Mouse (Mus musculus) stomach, postnatal 0 days (tissue): ENCODE measurements around the gene Hes6. TPM values are rescaled to one million over a fixed set of nuclear protein-coding genes. Genes with fewer than 3 reads are reported as not detected.

Source experiments
- ATAC-seq: fragments of 200-750 bp; cut with Nextera tagmentation; 2 replicates; pipeline ENCODE4 v1.8.0; 2017; ENCODE audit not compliant: low FRiP score, low TSS enrichment
- DNase-seq: peaks from one replicate; pipeline ENCODE4 v3.0.0-alpha.2; 2016; ENCODE audit warnings: low spot score
- H3K27ac ChIP-seq: fragments of 300-500 bp; sonication (generic); replicated peaks from 2 replicates; pipeline ENCODE4 v1.5.1; 2014; ENCODE audit warnings: mild to moderate bottlenecking, control low read depth
- H3K27me3 ChIP-seq: fragments of 300-500 bp; sonication (generic); 2 replicates; pipeline ENCODE4 v1.6.1; 2014; ENCODE audit warnings: low read length; ENCODE audit not compliant: control insufficient read depth, insufficient read depth
- H3K36me3 ChIP-seq: fragments of 300-500 bp; sonication (generic); 2 replicates; pipeline ENCODE4 v1.6.1; 2014; ENCODE audit warnings: low read length, mixed read lengths; ENCODE audit not compliant: control insufficient read depth, insufficient read depth
- H3K4me1 ChIP-seq: fragments of 300-500 bp; sonication (generic); replicated peaks from 2 replicates; pipeline ENCODE4 v1.6.1; 2014; ENCODE audit warnings: antibody characterized with exemption; ENCODE audit not compliant: control insufficient read depth, insufficient read depth
- H3K4me2 ChIP-seq: fragments of 300-500 bp; sonication (generic); replicated peaks from 2 replicates; pipeline ENCODE4 v1.6.1; 2014; ENCODE audit warnings: low read depth, mild to moderate bottlenecking, control low read depth, moderate library complexity
- H3K4me3 ChIP-seq: fragments of 300-500 bp; sonication (generic); 2 replicates; pipeline ENCODE4 v1.5.1; 2014; ENCODE audit warnings: low read depth, low read length, control low read depth
- H3K9ac ChIP-seq: fragments of 300-500 bp; sonication (generic); 2 replicates; pipeline ENCODE4 v1.6.1; 2014; ENCODE audit warnings: mild to moderate bottlenecking, low read length, control low read depth, mixed read lengths
- H3K9me3 ChIP-seq: fragments of 300-500 bp; sonication (generic); 2 replicates; pipeline ENCODE4 v1.6.1; 2016; ENCODE audit warnings: low read length; ENCODE audit not compliant: control insufficient read depth
- CTCF ChIP-seq: IDR thresholded peaks from 2 replicates; pipeline ENCODE4 v1.5.1; 2016; ENCODE audit warnings: antibody characterized with exemption, low read depth, mild to moderate bottlenecking, moderate library complexity
- EP300 ChIP-seq: optimal IDR thresholded peaks from 2 replicates; pipeline ENCODE3; 2016; ENCODE audit warnings: antibody characterized with exemption
- WGBS: fragments of 180-500 bp; shearing (Covaris S2); extraction: QIAGEN DNeasy Blood & Tissue Kit; methylation state at CpG from one replicate; pipeline ENCODE4 v1.1.7; 2014; 5-methylcytosine and 5-hydroxymethylcytosine counted together
- polyA plus RNA-seq: library from polyadenylated mRNA; unstranded; fragments of >200 nt; fragmentation: Nextera tagmentation; extraction: Ambion mirVana; gene quantifications from 2 replicates; pipeline ENCODE4 v1.2.1, GENCODE M21; 2015

The Hes6 gene
- polyA plus RNA-seq, 1 experiment from 2014 or later: 40.7 TPM

DNA sequence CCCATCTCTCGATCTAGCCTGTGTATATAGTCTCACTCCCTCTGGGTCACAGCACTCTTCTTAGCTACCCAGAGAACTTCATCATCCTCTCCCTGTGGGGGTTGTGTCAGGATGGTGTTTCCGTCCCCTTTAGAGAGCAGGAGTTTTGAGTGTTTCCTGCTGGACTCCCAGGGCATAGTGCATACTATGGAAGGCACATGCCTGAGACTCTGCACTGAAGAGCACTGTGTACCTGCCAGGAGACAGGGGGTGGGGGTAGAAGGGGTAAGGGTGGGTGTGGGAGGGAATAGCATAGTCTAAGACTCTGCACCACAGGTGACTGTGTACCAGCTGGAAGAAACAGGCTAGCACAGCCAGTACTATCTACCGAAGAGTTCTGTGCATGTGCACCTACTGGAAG lies 40.5 kb upstream of the Hes6 start:
- H3K27me3 ChIP-seq: no peaks in the 10 kb centered on the region
- TF ChIP-seq EP300 (no peak), CTCF (no peak)
- H3K36me3 ChIP-seq: no peaks in the 10 kb centered on the region
- ATAC-seq: no peak
- 70% methylated on average over 3 of the region's 3 CpGs for WGBS
- peaks cover 31% of the 10 kb centered on the region for H3K4me1 ChIP-seq
- H3K4me3 ChIP-seq: no peak overlapping the region
- no peak overlapping the region for H3K9ac ChIP-seq
- no peaks in the 10 kb centered on the region for H3K9me3 ChIP-seq
- no peak overlapping the region for H3K4me2 ChIP-seq
- no peak for DNase-seq
- H3K27ac ChIP-seq: peak overlapping the region; percentile 98

DNA sequence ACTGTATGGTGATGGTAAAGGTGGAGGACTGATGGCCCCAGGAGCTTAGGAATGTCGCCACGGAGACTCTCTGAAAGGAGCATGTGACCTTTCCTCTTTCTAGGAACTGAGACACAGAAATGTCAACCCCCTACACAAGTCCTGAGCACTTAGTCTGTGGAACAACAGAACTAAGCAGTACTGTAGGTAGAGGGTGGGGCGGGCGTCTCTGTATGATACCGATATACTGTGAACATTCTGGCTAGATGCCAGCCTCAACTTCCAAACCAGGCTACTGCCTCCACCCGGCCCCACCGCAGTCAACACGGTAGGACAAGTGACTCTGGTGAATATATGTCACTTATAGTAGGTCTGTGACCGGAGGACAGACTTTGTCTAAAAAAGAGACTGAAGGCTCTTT lies 40.1 kb upstream of the Hes6 start:
- Histone ChIP-seq H3K9ac (no peak overlapping the region), H3K4me2 (no peak overlapping the region), H3K27me3 (no peaks in the 10 kb centered on the region), H3K36me3 (no peaks in the 10 kb centered on the region), H3K9me3 (no peaks in the 10 kb centered on the region), H3K4me1 (peaks cover 31% of the 10 kb centered on the region), H3K27ac (peak overlapping the region; percentile 98), H3K4me3 (no peak overlapping the region)
- 48% methylated on average over 9 of the region's 9 CpGs for WGBS
- TF ChIP-seq CTCF (no peak), EP300 (no peak)
- peak; percentile 59 for DNase-seq
- ATAC-seq: no peak

DNA sequence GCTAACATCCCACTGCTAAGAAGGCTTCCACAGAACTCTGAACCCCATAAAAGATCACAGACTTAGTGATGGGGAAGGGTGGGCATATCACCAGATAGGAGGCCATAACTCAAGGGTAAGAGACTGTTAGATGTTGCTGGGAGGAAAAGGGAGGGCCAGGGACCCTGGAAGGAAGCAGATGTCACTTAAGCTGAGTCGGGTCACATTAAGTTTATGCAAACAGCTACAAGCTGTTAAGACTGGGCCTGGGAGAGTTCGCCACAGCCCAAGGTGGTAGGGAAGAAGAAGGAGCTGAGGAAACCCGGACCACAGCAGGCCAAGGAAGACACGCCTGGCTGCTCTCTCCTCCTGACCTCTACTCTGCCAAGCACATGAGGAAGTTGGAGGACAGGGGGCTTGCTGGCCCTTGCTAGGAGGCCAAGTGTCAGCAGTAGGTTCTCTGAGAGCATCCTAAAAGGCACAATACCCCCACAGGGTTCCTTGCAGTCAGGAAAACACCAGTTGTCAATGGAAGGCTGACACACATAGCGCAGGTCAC lies 37.8 kb upstream of the Hes6 start:
- WGBS: 50% methylated on average over 5 of the region's 5 CpGs
- Histone ChIP-seq H3K36me3 (peaks cover 8% of the 10 kb centered on the region), H3K9me3 (no peaks in the 10 kb centered on the region), H3K4me2 (no peak overlapping the region), H3K27me3 (no peaks in the 10 kb centered on the region), H3K4me1 (peaks cover 21% of the 10 kb centered on the region), H3K27ac (no peak overlapping the region; the same call in 1 of the 2 replicates), H3K9ac (no peak overlapping the region; the same call in 1 of the 2 replicates), H3K4me3 (no peak overlapping the region)
- ATAC-seq (no peak), DNase-seq (no peak)
- TF ChIP-seq CTCF (no peak), EP300 (no peak)

DNA sequence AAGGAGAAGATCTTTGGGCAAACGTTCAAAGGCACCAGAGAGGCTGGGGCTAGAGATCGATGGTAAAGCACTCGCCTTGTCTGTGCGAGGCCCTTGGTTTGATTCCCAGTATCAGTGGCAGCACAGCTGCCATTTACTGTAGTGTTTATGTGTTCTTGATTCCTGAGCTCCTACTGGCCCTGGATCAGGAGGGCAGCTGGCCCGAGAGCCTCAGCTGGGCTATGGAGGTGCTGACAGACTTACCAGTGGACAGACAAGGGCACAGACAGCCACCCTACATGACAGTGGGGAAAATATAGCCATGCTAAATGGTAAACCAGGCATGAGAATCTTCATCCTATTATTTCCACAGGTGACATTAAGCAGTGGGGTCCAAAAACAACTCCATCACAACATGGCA lies 37.0 kb upstream of the Hes6 start:
- Histone ChIP-seq H3K4me1 (peaks cover 21% of the 10 kb centered on the region), H3K27me3 (no peaks in the 10 kb centered on the region), H3K27ac (no peak overlapping the region), H3K4me3 (no peak overlapping the region), H3K9me3 (no peaks in the 10 kb centered on the region), H3K9ac (no peak overlapping the region), H3K36me3 (peaks cover 8% of the 10 kb centered on the region), H3K4me2 (no peak overlapping the region)
- ATAC-seq (no peak), DNase-seq (no peak)
- no peak for TF ChIP-seq CTCF
- no peak for TF ChIP-seq EP300
- WGBS: 70% methylated on average over 5 of the region's 5 CpGs

DNA sequence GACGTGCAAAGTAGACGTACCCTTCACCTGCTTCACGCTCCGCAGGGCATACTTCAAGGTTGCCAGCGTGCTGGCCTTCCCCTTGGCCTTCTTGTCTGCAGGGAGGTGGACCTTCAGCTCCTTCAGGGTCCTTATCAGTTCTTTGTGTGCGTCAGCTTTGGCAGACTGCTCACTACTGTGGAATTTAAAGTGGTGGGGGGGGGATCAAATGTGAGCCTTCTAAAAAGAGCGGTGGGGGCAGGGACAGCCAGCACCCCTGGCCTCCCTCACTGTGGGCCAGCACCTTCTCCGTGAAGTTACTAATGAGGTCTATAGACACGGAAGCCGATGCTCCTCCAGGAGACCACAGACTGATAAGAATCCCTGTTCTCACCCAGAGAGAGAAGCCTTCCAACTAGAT lies 34.9 kb upstream of the Hes6 start:
- H3K27ac ChIP-seq: 0 out of 2 replicates have a peak overlapping the region, but pooled peaks have one; percentile 18
- no peaks in the 10 kb centered on the region for H3K27me3 ChIP-seq
- H3K4me1 ChIP-seq: peaks cover 4% of the 10 kb centered on the region; the same call in 1 of the 2 replicates
- ATAC-seq: peak; percentile 42; the same call in 1 of the 2 replicates
- no peak overlapping the region for H3K4me3 ChIP-seq
- peaks cover 12% of the 10 kb centered on the region for H3K36me3 ChIP-seq
- no peak overlapping the region for H3K9ac ChIP-seq
- no peak overlapping the region for H3K4me2 ChIP-seq
- TF ChIP-seq CTCF (no peak), EP300 (no peak)
- H3K9me3 ChIP-seq: no peaks in the 10 kb centered on the region
- WGBS: 75% methylated on average over 10 of the region's 10 CpGs
- DNase-seq: peak; percentile 49

DNA sequence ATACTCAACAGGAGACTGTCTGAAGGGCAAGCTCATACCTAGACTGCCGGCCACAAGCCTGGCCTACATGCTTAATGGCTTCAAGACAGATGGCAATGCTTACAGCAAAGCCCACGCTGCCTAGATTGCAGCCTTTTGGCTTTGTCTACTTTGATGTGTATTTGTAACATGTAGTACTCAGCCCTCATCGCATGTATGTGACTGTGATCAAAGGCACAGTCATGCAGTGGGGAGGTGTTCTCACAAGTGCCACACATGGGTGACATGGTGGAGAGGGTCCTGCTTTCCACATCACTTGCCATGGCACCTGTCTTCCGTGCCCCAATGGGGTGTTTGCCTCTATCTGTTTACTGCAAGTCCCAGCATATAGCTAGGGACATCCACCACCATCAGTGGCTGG lies 32.7 kb upstream of the Hes6 start:
- H3K27ac ChIP-seq: peak overlapping the region; percentile 76
- H3K9ac ChIP-seq: no peak overlapping the region
- H3K4me2 ChIP-seq: no peak overlapping the region
- peaks cover 18% of the 10 kb centered on the region for H3K36me3 ChIP-seq
- H3K9me3 ChIP-seq: no peaks in the 10 kb centered on the region
- no peak for ATAC-seq
- H3K4me3 ChIP-seq: no peak overlapping the region
- no peaks in the 10 kb centered on the region for H3K27me3 ChIP-seq
- peaks cover 2% of the 10 kb centered on the region; the same call in 1 of the 2 replicates for H3K4me1 ChIP-seq
- TF ChIP-seq CTCF: no peak
- TF ChIP-seq EP300: no peak
- WGBS: 74% methylated on average over 4 of the region's 4 CpGs
- no peak for DNase-seq
